Mouse (Mus musculus) ZHBTc4 (cell line): ENCODE results near the gene Stk39.

ENCODE experiments used
- DNase-seq: peaks from one replicate; pipeline ENCODE4 v3.0.0-alpha.2; 2011; ENCODE audit warnings: low read depth, low spot score

The Stk39 gene

GRCm38 (mm10) chr2:68382394-68383059 lies 89.5 kb downstream of the Stk39 start:
- DNase-seq = no peak

DNA sequence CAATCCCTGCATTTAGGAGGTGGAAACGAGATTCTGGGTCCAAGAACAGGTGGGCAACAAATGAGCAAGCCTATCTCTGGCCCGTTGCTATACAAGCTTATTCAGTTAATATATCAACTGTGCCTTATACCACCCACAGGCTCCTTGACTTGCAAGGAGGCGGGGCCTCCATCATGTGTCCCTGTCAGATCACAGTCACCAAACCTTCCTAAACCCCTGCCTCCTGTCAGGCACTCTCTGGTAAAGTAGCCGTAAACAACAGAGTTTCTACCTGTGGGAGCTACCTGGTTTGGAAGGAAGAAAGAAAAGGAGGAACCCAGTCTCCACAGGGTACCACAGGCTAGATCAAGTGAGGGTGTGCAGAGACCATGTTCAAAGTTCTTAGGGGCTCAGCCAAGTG lies 90.2 kb downstream of the Stk39 start:
- DNase-seq = no peak

DNA sequence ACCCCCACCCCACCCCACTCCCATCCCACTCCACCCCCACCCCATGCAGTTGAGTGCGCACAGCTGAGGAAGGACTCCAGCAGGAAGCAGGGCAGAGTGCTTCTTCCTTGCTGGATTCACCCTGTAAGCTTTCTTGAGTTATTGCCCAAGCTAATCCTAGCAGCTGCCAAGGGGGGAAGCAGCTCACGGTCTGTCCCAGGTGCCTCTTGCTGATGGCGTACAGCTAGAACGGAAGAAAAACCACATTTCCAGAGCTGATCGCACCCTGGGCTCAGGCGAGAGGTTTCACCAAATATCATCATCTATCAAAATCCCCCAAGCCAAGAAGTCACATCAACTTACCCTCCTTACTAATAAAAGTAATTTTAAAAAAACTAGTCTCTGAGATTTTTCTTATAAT lies 90.9 kb downstream of the Stk39 start:
- peak; percentile 18 for DNase-seq

- DNase-seq = no peak
Measured at GRCm38 (mm10) chr2:68379631-68380030, 92.4 kb downstream of the Stk39 start.

GRCm38 (mm10) chr2:68378319-68378718 lies 93.7 kb downstream of the Stk39 start:
- DNase-seq = no peak

DNA sequence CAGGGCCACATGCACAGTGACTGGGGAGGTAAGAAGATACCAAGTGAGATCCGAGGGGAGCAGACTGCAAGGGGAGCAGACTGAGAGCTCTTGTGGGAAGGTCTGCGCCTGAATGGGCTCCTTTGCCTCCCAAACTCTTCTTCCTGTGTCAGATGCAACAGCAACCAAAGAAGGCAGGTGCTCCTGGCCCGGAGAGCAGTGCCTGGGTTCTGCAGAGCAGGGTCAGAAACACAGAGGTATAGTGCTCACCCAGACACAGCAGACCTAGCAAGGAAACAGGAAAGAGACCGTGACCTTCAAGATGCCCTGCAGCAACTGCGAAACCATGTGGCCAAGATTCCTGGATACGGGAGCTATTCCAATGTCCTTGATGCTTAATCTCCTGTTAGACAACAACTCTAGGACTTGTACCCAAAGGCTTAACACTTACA lies 94.8 kb downstream of the Stk39 start:
- peak; percentile 16 for DNase-seq

DNA sequence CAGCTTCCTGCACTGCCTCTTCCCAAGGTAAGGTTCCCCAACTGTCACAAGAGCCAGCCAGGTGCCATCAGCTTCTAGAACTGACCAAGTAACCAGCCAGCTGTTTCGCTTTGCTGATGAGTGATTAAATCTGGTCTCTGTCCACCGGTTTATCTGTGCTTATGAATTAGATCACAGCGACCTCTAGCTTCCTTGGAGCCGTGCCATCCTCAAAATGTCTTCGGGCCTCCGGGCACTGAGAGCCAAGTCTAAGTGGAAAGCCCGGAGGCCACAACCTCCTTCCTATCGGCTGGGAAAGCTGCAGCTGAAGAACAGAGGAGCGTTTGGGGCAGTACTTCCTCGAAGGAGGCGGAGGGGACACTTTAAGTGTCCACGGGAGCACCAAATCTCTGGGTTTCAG lies 95.4 kb downstream of the Stk39 start:
- DNase-seq = peak; percentile 16

DNA sequence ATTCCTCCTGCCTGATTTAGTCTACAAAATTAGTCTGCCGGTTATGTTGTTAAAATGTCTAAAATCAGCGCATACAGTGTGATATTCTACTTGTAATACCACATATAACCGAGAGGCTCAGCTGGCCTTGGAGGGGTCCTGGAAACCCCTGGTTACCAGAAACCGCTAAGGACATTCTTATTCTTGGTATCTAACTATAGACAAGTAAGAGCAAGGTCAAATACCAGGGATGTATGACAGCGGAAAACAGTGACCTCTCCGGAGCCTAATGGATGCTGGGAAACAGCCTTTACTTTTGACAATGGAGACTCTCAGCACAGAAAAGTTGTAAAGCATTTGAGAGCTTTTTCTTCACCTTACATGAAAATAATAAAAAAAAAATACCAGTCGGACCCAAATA lies 97.9 kb downstream of the Stk39 start:
- no peak for DNase-seq

DNA sequence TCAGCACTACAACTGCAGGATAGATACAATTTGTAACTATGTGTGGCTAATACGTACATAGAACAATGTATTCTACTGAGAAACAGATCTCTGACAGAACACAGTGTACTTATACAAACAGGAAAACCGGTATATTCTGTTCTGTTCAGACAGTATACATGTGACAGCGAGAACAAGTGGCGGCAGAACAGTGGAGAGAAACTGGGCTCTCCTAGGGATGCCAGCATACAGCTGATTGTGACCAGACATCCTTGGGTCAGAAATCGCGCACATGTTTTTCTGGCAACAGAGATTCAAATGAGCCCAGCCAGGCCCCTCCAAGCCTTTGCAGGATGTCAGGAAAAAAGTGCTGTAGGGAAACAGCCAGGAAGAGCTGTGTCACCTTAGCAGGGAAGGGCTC lies 100.2 kb downstream of the Stk39 start:
- DNase-seq = no peak

- DNase-seq = no peak
Measured at GRCm38 (mm10) chr2:68370326-68370725, 101.7 kb downstream of the Stk39 start.

DNA sequence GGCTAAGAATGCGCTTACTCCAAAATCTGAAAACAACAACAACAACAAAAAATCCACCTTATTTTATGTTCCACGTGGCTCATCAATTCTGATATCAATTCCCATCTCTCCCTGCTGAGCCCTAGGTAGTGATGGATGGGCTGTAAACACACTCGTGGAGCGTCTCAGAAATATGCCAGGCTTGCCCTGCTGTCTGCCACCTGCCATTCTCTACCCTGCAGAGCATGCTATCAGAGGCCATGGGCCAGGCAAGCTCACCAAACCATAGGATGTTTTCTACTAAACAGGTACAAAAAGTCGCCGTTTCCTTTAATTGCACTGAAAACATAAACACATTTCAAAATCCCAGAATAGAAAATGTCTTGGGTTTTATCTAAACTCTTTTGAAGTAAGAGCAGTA lies 103.0 kb downstream of the Stk39 start:
- DNase-seq = no peak

GRCm38 (mm10) chr2:68367944-68368343 lies 104.1 kb downstream of the Stk39 start:
- no peak for DNase-seq

DNA sequence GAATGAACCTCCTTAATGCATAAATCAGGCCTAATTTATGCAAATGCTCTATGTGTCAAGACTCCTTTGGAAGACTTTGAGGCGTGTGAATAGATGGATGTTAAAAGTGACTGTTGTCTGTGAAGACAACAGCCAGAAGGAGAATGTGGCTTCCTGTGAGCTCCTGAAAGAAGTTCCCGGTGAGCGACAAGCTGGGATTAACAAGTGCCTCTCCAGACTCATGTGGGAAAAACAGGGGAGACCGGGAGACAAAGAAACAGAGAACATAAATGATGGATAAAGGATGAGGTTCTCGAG lies 105.2 kb downstream of the Stk39 start:
- DNase-seq = no peak

DNA sequence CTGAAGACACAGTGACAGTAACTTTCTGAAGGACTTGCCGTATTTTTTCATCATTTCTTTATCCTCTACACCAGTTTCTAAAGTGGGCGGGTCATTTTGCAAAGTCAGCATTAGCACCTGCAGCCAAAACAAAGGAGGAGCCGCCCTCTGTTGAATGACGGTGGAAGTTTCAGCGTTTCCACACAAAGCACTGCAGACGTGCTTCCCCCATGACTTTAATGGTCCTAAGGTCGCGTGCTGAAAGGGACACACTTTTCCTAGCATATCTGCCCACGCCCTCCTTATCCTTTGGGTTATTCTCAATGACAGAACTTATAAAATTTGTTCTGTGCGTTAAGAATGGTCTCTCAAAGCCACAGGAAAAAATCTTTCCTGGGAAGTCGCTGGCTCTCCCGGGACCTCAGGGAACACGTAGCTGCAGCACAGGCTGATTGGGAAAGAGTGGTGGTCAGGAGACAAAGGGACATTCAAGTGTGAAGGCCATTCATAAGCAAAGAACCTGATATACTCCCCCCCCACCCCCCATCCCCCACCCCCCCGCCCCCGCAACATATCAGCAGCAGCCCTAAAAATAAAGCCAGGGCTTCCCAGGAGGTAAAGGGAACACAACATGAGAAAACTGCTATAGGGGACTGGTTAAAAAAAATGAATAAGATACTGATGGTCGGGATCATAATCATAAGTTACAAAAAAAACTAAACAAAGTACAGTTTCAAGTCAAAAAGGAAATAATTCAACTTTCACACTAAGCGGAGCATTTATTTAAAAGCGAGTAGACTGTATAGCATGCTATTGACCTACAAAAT lies 105.8 kb downstream of the Stk39 start:
- DNase-seq = peak; percentile 77

DNA sequence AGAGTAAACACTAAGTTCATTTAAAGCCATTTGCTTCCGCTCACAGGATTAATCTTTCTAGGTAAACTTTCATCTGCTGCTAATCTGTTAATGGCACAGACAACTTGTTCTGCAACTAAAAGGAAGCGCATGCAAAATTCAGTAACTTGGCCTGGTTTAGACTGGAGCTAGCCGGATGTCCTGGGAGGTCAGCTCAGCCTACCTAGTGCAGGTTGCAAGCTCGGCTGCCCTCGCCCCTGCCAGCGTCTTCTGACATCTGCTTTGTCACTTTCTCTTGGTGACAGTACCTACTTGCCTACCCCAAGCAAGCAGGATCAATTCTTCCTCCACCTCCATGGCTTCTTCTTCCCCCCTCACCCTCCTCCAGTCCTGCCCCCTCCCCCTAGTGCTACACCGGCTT lies 106.6 kb downstream of the Stk39 start:
- peak; percentile 56 for DNase-seq

DNA sequence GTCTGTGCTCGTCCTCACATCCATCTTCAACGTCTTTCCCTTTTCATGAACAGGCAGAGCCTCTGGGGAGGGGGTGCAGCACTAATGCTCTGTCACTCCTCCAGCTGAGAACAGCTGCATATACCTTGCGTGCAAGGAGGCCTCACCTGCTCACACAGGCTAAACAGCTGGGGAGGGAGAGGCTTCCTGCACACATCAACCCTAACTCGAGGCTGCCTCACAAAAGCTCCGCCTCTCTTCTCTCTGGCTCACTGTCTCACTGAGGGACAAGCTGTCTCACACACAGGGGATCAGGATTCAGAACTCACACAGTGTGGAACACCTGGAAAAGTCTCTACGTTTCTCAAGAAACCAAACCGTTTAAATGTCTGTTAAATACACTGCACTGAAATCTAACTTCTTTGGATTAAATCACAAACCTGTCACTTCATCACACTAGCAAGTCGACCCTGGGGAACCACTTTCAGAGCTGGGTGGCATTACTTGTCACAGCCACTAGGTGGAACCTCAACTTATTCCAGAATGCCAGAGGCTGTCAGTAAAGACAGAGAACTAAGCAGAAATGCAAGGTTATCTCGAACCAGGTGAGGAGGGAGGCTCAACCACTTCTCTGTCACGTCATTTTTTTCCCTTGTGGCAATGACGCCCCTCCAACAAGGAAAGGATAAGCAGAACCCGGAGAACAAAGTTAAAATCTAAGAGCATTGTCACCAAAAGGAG lies 107.7 kb downstream of the Stk39 start:
- peak; percentile 74 for DNase-seq

DNA sequence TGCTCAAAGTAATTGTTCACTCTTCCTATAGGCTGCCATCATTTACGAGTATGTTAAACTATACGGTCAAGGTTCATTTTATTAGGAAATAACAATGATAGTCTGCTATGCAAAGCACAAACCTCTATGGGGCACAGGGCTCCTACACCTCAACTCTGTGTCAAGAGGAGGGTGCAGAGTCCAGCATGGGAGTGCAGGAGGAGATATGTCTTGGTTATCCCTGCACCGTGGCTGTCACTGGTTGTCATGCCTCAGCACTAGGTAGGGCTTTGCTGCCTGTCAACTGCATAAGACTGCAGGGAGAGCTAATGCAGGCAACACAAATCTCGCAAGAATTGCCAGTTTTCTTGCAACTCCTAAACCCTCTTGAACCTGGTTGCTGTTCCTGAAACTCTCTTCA lies 108.9 kb downstream of the Stk39 start:
- no peak for DNase-seq

DNA sequence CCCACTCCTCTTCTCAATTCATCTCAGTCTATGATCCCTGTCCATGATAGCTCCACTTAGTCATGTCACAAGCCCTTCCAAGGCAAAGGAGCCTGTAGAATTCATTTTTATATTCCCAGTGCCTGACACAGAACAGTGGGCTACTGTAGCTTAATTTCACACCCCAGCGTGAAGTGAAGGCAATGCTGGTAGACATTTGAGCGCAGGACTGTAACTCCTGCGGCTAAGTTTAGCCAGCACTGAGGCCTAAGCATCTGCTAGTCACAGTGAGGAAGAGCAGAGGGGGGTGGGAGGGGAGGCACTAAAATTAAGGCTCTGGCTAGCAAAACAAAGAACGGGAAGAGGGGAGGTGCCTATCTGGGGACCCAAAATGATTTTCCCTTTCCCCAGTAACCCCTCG lies 110.4 kb downstream of the Stk39 start:
- DNase-seq = no peak

DNA sequence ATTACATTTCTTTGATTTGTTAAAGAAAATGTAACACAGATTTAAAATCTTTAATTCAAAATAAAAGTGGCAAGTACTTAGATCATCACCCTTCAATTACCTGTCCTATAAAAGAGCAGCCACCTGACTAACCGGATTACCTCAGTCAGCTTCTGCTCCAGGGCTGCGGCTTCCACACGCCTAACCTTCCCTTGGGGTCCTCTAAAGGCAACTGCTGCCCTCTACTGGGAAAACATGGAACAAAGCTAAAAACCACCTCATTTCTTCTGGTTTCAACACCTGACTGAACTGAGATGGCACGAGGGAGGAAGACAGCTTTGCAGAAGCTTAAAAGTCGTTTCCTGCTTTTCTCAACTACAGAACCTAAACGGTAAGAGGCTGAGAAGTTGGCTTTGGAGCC lies 121.4 kb downstream of the Stk39 start:
- peak; percentile 83 for DNase-seq

DNA sequence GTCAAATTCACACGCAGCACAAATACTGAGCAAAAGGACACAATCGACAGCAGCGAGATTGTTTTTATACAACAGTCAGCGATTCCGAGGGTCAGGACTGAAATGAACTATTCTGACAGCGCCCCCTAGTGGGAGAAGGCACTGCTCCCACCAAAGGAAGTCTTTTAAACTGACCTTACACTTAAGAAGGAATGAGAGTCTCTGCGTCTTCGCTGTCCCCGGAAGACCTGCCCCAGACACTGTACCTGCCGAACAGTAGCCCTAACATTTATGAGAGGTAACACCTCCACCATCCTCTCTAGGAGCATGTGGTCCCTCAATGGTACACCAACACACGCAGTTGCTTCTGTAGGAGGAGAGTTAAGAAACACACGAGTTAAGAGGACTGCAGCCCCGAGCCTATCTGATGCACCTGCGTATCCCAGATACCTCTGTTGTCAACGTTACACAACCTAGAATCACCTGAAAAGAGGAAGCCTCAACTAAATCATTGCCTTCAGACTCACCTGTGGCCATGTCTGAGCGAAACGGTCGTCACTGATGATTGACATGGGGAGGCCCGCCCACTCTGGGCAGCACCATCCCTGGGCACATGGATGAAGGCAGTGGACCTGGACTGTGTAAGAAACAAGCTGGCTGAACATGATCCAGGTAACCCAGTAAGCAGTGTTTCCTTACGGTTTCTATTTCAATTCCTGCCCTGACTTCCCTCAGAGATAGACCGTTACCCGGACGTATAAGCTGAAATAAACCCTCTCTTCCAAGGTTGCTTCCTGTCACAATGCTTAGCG lies 122.3 kb downstream of the Stk39 start:
- peak; percentile 85 for DNase-seq

DNA sequence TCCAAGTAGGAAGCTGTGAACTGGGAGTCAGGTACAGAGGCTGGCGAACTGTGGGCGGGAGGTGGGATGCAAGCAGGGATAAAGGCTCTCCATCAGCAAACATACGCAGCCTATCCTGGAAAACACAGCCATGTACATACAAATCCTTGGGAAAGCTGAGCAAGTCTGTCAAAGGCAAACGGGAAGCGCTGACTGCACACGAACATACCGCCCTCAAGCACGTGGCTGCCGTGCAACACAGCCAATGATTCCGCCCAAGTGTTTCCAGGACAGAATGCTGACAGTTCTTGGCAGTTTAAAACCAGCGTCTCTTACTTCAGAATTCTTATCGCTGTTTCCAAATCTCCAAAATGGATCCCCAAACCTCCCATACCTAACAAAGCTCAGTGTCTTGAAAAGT lies 123.1 kb downstream of the Stk39 start:
- DNase-seq = no peak

DNA sequence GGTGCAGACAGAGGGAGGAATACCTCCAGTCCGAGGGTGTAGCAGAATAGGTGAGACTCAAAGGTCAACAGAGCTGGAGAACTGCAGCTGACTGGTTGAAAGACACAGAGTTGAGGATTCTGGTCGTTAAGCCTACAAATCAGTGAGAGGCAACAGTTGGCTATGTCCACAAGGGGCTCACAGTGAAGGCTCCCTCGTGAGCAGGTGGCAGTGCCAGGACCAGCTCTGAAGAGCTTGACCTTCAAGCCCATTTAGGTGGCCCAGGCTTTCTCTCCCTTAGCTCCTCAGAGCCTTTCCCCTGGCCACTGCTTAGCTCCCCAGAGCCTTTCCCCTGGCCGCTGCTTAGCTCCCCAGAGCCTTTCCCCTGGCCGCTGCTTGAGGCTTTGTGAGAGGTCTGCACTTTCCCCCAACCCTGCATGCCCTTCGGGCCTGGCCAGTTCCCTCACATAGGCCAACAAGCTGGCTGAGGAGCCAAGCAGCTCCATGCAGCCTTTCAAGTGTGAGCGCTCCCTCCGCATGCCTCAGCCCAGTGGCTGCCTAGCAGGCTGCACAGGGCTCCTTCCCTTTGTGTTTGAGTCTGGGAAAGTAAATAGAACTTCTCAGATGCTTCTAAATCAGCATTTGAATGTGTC lies 125.3 kb downstream of the Stk39 start:
- DNase-seq = no peak
